Mouse (Mus musculus) gastrocnemius, adult 18-20 months (tissue): Measurements from ENCODE around the gene Cops9. TPM values are rescaled to one million over a fixed set of nuclear protein-coding genes. Genes with fewer than 3 reads are reported as not detected.

Experiments
- DNase-seq: peaks from one replicate; pipeline ENCODE4 v3.0.0; 2021; ENCODE audit warnings: low spot score
- long read RNA-seq, 2 experiments: library from polyadenylated mRNA; stranded (forward); transcript quantifications; one replicate each; pipeline ENCODE4 v2.0.0; 2021
- total RNA-seq, 2 experiments: library from RNA; stranded (reverse); gene quantifications; 2 replicates each; pipeline ENCODE4 v1.2.3; 2021

Gene Cops9
- total RNA-seq: 100 to 1,000 TPM; 186 to 194 TPM
- long read RNA-seq, experiment 1, transcript Cops9-201 (3 exons, 438 nt): major isoform, 68 of 73 reads
- long read RNA-seq, experiment 1, partial matches to known transcripts: 3 of 73 reads
- long read RNA-seq, experiment 1, other reads (novel, unspliced or antisense): 0 of 73 reads
- long read RNA-seq, experiment 2, transcript Cops9-201 (3 exons, 438 nt): major isoform, 63 of 69 reads
- long read RNA-seq, experiment 2, partial matches to known transcripts: 0 of 69 reads
- long read RNA-seq, experiment 2, other reads (novel, unspliced or antisense): 4 of 69 reads

GRCm38 (mm10) chr1:92641514-92642272, at the start of gene Cops9:
Cops9 (minus strand) TSS chr1:92641985.
- DNase-seq: peak; percentile 91

- no peak for DNase-seq
These were observed 49.5 kb upstream of the Cops9 start for GRCm38 (mm10) chr1:92691166-92691844.

- DNase-seq: no peak
These were observed 45.2 kb upstream of the Cops9 start for GRCm38 (mm10) chr1:92686994-92687393.

GRCm38 (mm10) chr1:92683151-92683550, 41.4 kb upstream of the Cops9 start:
- peak; percentile 21 for DNase-seq

GRCm38 (mm10) chr1:92680668-92681603, 39.2 kb upstream of the Cops9 start:
- DNase-seq: no peak

- no peak for DNase-seq
These were observed 37.0 kb upstream of the Cops9 start for GRCm38 (mm10) chr1:92678757-92679156.

GRCm38 (mm10) chr1:92676676-92676975, 34.8 kb upstream of the Cops9 start:
- DNase-seq: no peak

- no peak for DNase-seq
These were observed 34.3 kb upstream of the Cops9 start for GRCm38 (mm10) chr1:92675932-92676675.

- no peak for DNase-seq
These were observed 31.5 kb upstream of the Cops9 start for GRCm38 (mm10) chr1:92673258-92673782.

GRCm38 (mm10) chr1:92671326-92671725, 29.5 kb upstream of the Cops9 start:
- DNase-seq: no peak

- DNase-seq: no peak
These were observed 27.6 kb upstream of the Cops9 start for GRCm38 (mm10) chr1:92669430-92669829.

GRCm38 (mm10) chr1:92667106-92667505, 25.3 kb upstream of the Cops9 start:
- no peak for DNase-seq

- no peak for DNase-seq
These were observed 17.6 kb upstream of the Cops9 start for GRCm38 (mm10) chr1:92659392-92659791.

- DNase-seq: no peak
These were observed 15.4 kb upstream of the Cops9 start for GRCm38 (mm10) chr1:92657025-92657820.

GRCm38 (mm10) chr1:92654676-92655075, 12.9 kb upstream of the Cops9 start:
- no peak for DNase-seq

- DNase-seq: no peak
These were observed 11.4 kb upstream of the Cops9 start for GRCm38 (mm10) chr1:92653179-92653578.

GRCm38 (mm10) chr1:92651467-92651866, 9.7 kb upstream of the Cops9 start:
- DNase-seq: no peak

GRCm38 (mm10) chr1:92648673-92649072, 6.9 kb upstream of the Cops9 start, which contains the start of gene Otos:
Otos (minus strand) TSS chr1:92648841.
- peak; percentile 77 for DNase-seq

- DNase-seq: no peak
These were observed 6.4 kb upstream of the Cops9 start for GRCm38 (mm10) chr1:92648197-92648596.
